Mouse (Mus musculus): ENCODE measurements around the gene Csnk1g2.
"Not testable (repeated sequence)": the region's sequence is repeated elsewhere in the genome, so short reads cannot be mapped to it uniquely, and the experiment has no call there.

Csnk1g2 gene

GRCm38 (mm10) chr10:80602698-80603325, 19.8 kb upstream of the Csnk1g2 start, which contains the start of the genes Scamp4 and Adat3:
Gene Scamp4, plus strand, starts transcription at chr10:80602872.
Gene Adat3, plus strand, starts transcription at chr10:80602880.
- peak; percentile 92 to 96 for DNase-seq (ENCODE audit: low spot score in 2 of 2)

- DNase-seq (ENCODE audit: low spot score in 2 of 2) = peak in 1 of 2 experiments; percentile 62
Measured at GRCm38 (mm10) chr10:80603364-80603763, 19.3 kb upstream of the Csnk1g2 start.

GRCm38 (mm10) chr10:80604001-80604509, 18.6 kb upstream of the Csnk1g2 start:
- DNase-seq (ENCODE audit: low spot score in 2 of 2) = peak; percentile 81 to 88

DNA sequence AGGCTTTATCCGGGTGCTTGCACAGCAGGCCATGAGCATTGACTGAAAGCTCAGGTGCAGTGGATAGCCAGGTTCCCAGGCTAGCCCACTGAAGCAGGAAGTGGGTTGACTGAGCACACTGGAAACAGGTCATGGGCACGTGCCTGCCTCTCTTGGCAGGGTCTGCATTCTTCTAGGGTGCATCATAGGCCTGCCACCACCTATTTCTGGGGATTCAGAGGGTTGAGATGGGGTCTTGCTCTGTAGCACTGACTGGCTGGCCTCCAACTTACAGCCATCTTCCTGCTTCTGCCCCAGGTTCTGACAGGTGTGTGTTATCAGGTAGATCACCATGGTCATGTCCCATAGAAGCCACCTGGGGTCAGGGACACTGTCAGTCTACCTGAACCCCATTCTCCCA, 17.6 kb upstream of the Csnk1g2 start:
- peak in 1 of 2 experiments; percentile 60 for DNase-seq (ENCODE audit: low spot score in 2 of 2)

GRCm38 (mm10) chr10:80605721-80606120, 16.9 kb upstream of the Csnk1g2 start, which contains the start of gene Gm49322:
Gene Gm49322, plus strand, starts transcription at chr10:80606021.
- DNase-seq (ENCODE audit: low spot score in 2 of 2) = not testable (repeated sequence)

- DNase-seq (ENCODE audit: low spot score in 2 of 2) = no peak
Measured at GRCm38 (mm10) chr10:80606306-80606705, 16.3 kb upstream of the Csnk1g2 start.

DNA sequence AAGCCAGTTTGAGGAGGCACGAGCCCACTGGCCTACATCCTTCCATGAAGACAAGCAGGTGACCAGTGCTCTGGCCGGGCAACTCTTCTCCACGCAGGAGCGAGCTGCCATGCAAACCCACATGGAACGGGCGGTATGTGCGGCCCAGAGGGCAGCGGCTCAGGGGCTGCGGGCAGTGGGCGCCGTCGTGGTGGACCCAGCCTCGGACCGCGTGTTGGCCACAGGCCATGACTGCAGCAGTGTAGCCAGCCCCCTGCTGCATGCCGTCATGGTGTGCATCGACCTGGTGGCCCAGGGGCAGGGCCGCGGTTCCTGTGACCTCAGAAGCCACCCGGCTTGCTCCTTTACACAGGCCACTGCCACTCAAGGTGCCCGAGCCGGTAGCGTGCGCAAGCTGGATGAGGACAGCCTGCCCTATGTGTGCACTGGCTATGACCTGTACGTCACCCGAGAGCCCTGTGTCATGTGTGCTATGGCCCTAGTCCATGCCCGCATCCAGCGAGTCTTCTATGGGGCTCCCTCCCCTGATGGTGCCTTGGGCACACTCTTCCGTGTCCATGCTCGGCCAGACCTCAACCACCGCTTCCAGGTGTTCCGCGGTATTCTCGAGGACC, 15.8 kb upstream of the Csnk1g2 start:
- DNase-seq (ENCODE audit: low spot score in 2 of 2) = peak in 1 of 2 experiments; percentile 61

DNA sequence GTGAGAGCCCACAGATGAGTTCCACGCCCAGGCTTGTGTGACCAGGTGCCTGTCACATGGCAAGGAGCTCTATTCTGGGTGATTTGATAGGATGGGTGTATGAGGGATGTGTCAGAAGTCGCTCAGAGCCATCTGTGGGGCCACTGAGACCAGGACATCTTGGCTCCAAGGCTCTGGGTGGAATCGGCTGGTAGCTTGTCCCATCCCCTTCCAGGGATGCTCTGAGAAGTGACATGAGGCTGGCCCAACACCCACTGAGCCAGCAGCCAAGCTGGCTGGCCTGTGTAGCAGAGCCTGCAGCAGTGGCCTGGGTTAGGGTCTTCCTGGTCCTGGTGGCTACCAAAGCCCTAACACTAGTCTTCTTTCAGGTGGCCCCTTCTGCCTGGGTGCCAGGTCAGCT, 14.2 kb upstream of the Csnk1g2 start:
- peak in 1 of 2 experiments; percentile 61 for DNase-seq (ENCODE audit: low spot score in 2 of 2)

DNA sequence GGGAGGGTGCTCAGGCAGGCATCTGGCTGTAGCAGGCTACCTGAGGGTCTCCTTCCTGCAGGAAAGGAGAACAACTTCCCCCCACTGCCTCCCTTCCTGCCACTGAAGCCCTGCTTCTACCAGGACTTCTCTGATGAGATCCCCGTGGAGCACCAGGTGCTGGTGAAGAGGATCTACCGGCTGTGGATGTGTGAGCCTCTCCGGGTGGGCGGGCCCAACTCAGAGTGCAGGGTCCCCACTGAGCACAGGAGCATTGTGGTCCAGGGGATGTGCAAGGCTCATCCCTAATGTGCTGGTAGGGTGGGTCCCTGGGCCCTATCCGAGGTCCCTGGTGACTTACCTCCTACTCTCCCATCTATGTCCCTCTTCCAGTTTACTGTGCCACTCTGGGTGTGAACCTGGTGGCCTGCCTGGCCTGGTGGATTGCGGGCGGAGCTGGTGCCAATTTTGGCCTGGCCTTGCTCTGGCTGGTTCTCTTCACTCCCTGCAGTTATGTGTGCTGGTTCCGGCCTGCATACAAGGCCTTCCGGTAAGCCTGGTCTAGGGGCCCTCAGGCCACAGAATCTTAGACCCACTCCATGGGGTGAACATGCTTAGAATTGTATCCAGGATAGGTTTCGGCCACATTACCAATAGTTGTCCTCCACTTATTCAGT, 13.2 kb upstream of the Csnk1g2 start:
- DNase-seq (ENCODE audit: low spot score in 2 of 2) = peak in 1 of 2 experiments; percentile 61

GRCm38 (mm10) chr10:80610116-80610785, 12.4 kb upstream of the Csnk1g2 start:
- DNase-seq (ENCODE audit: low spot score in 2 of 2) = no peak

DNA sequence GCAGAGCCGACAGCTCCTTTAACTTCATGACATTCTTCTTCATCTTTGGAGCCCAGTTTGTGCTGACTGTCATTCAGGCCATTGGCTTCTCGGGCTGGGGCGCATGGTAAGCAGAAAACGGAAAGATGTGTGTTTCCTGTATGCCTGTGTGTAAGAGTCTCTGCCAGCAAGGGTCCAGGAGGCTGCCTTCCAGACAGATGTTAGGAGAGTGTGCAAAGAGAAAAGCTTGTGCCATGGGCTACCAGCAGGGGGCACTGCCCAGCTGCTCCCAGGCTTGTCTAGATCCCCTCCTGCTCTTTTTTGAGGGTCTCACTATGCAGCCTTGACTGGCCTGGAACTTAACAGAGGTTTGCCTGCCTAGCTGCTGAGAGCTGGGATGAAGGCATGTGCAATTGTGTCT, 11.6 kb upstream of the Csnk1g2 start:
- DNase-seq (ENCODE audit: low spot score in 2 of 2) = peak; percentile 65 to 88

DNA sequence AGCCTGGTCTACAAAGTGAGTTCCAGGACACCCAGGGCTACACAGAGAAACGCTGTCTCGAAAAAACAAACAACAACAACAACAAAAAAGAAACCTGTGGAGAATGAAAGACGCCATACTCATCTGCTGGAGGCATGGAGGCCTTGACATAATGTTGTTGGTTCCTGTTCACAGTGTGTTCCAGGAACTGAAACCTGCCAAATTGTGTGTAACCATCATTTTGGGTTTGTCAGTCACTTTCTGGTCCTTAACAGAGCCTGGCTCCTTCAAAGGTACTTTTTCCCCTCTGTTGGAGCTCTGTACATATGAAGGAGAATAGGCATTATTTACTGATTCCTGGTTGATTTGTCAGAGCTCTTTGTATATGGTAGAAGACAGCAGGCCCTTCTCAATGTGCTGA, 10.7 kb upstream of the Csnk1g2 start:
- DNase-seq (ENCODE audit: low spot score in 2 of 2) = no peak

DNA sequence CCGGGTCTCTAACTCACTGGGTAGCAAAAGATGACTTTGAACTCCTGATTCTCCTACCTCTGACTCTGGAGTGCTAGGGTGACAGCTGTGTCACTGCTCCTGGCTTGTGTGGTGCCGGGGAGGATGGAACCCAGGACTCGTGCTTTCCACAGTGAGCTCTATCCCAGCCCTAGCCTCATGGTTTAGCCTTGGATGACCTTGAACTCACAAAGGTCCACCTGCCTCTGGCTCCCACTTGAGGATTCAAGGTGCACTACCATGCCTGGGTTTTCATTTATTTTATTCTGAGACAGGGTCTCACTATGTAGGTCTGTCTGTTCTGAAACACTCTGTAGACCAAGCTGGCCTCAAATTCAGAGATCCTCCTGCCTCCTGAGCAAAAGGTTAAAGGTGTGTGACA, 8.8 kb upstream of the Csnk1g2 start:
- DNase-seq (ENCODE audit: low spot score in 2 of 2) = no peak

- no peak for DNase-seq (ENCODE audit: low spot score in 2 of 2)
Measured at GRCm38 (mm10) chr10:80614351-80614750, 8.3 kb upstream of the Csnk1g2 start.

DNA sequence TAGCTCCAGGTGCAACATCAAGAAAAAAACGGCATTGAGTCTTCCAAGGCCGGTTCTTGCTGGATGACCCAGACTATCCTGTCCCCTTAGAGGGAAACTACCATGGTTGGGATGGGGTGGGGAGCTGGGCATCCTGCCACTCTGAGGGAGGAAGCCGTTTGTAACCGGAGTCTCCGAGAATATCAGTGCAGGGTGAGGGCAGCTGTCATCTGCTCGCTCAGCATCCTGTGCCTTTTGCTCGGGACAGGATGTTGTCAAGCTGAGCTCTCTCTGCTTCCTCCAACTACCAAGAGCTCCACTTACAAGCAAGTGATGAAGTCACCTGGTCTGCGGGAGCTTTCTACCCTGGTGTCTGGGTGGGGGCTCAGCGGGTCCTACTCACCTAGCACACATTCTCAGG, 4.5 kb upstream of the Csnk1g2 start:
- DNase-seq (ENCODE audit: low spot score in 2 of 2) = no peak

GRCm38 (mm10) chr10:80619465-80620244, 3.0 kb upstream of the Csnk1g2 start:
- no peak for DNase-seq (ENCODE audit: low spot score in 2 of 2)

DNA sequence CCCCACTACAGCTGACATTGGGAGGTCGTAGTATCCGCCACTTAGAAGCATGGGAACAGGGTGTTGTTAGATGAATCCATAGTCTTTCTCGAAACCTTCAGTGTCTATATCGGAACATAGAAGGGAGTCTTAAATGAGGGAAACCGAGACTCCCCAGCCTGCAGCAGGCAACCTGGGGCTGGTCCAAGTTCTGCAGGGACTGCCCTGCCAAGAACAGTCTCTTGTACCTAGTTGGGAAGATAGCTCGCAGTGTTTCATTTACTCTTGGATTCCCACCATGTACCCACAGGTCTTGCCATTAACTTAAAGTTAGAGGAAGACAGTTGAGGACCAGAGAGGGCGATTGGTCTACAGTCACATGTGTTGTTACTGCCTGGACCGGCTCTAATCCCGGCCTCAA, 2.3 kb upstream of the Csnk1g2 start:
- DNase-seq (ENCODE audit: low spot score in 2 of 2) = no peak

DNA sequence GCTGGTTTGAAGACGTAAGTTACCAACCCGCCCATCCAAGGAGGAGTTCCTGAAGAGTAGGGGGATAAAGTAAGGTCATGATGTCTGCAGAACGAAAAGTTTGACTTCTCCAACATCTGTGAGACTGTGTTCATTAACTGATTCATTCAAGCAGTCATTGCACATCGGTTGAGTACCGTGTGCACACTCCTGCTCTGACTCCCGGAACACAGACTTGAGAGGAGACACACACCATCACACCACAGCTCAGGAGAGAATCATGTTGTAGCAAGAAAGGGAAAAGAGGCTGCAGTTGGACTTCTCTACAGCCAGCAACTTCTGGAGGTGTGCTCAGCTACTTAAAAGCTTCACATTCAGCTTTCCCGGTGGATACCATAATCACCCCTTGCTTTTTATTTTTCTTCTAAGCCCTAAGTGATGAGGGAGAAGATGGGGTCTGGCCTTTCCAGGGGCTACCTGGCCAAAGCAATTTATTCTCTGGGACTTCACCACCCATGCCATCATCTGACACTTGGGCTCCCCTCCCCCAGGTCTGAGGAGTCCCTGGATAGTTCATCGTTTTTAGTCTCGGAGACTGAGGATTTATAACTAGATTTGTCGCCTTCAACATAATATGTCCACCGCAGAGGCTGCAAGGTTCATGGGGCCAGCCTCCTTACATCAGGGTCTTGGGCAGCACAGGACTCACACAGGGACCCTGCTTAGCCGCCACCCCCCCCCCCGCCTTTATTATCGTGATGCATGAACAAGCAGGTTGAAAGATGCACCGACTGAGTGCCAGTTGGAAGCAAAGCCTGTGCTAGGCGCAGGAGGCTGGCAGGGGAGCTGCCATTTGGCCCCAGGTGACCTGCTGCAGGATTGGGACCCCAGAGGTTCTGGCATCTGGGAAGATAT, 1.6 kb upstream of the Csnk1g2 start:
- DNase-seq (ENCODE audit: low spot score in 2 of 2) = no peak

DNA sequence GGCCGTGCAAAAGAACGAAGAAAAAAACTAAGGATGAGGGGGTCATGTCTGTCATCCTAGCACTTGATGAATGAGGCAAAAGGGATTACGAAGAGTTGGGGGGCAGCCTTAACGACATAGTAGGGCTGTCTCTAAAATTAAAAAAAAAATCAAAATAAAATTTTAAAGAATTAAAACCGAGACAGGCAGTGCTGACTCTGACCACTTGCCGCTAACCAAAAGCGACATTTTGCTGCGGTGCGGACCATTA, 1.0 kb upstream of the Csnk1g2 start:
- DNase-seq (ENCODE audit: low spot score in 2 of 2) = no peak

DNA sequence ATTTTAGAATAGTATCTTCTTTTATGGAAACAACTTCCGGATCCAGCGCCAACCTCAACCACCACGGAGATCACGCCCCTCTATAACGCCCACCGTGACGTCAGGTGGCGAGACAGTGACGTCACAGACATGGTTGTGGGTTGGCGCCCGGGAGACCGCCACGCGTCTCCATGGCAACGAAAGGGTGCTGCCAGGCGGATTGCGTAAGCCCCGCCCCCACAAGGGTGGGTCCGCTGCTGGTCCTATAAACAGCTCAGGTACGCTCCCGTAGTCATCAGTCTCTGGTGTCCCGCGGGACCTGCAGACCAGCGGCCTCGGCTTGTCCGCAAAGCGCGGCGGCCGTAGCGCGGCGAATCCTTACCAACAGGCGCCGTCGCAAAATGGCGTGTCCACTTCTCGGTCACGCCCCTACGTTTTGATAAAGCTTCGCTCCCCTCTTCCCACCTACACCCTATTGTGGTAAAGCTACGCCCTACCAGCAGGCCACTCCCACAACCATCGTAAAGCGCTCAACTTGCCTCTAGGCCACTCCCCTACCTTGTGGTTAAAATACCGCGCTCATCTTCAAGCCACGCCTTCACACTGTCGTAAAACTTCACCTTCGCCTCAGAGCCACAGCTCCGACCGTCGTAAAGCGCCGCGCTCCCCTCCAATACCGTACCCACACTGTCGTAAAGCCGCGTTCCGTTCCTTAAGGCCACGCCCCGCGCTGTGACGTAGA, 538 bp upstream of the Csnk1g2 start:
- peak; percentile 99 to 100 for DNase-seq (ENCODE audit: low spot score in 2 of 2)
